ENCODE assay signal across 26 mouse cellular contexts in genomic region chr7:99171730-99172463, GRCm38 (mm10). TPM values are rescaled to one million over a fixed set of nuclear protein-coding genes. Genes with fewer than 3 reads are reported as not detected.
DNase-seq lines count a peak whose midpoint lies in the region; ATAC-seq and TF ChIP-seq lines count a peak whose summit lies in the region.
"Had no signal": no experiment of that assay in that cellular context is flagged by ENCODE, and none has a peak within 500 bp of the region (broad histone marks: within the 10 kb centered on the region; RNA-seq: fewer than 3 reads in every experiment).

No protein-coding gene starts in this region.

- H3K9me3 ChIP-seq in heart, embryonic 10.5 days: no peaks in the 10 kb centered on the region
- H3K9me3 ChIP-seq in heart, embryonic 11.5 days (replicated peaks; ENCODE audit: control insufficient read depth, low read length): no peaks in the 10 kb centered on the region
- no peaks in the 10 kb centered on the region for H3K9me3 ChIP-seq in kidney, embryonic 16.5 days (ENCODE audit: low read length)
- H3K9me3 ChIP-seq: embryonic facial prominence, embryonic 12.5 days; forebrain, embryonic 15.5 days; heart, embryonic 15.5 days; liver, embryonic 15.5 days; lung, embryonic 15.5 days; megakaryocyte, embryonic 14.5 days; midbrain, embryonic 12.5 days; neural tube, embryonic 13.5 days had no signal

- DNase-seq in heart, embryonic 10.5 days (ENCODE audit: low spot score): no peak
- DNase-seq in kidney, adult 8-10 months: no peak
- DNase-seq in lung, postnatal 4 days: peak; percentile 3 to 17
- no peak for DNase-seq in lung, postnatal 25 days (ENCODE audit: low spot score)
- no peak for DNase-seq in spleen, postnatal 14 days (ENCODE audit: low spot score in 2 of 2)
- DNase-seq: adrenal gland, postnatal 10 days; cerebellum, adult 9-10 months; cerebellum, postnatal 36 days; embryo, embryonic 11 days; left cerebral cortex, postnatal 4 days; lung, postnatal 36 days; right cerebral cortex, postnatal 4 days; thymus, postnatal 4 days had no signal

- peak overlapping the region; percentile 18; the same call in 1 of the 2 replicates for H3K27ac ChIP-seq in heart, embryonic 10.5 days
- H3K27ac ChIP-seq in heart, embryonic 11.5 days (ENCODE audit: low read depth, low read length): no peak overlapping the region
- no peak overlapping the region for H3K27ac ChIP-seq in kidney, embryonic 16.5 days (ENCODE audit: low read length)
- H3K27ac ChIP-seq in small intestine, adult 2 months (ENCODE audit: insufficient read depth, low read depth, low read length): peak overlapping the region; percentile 62
- H3K27ac ChIP-seq: embryonic facial prominence, embryonic 12.5 days; forebrain, embryonic 15.5 days; heart, embryonic 15.5 days; hindbrain, embryonic 14.5 days; lung, embryonic 15.5 days; midbrain, embryonic 12.5 days; neural tube, embryonic 13.5 days had no signal

- peaks cover 26% of the 10 kb centered on the region for H3K4me1 ChIP-seq in heart, embryonic 10.5 days
- 0 out of 2 replicates have a peak, but pooled peaks cover 3% of the 10 kb centered on the region for H3K4me1 ChIP-seq in heart, embryonic 11.5 days (ENCODE audit: control insufficient read depth, insufficient read depth, low read length)
- H3K4me1 ChIP-seq in kidney, embryonic 16.5 days (ENCODE audit: insufficient read depth, low read length): peaks cover 22% of the 10 kb centered on the region; the same call in 1 of the 2 replicates
- H3K4me1 ChIP-seq in small intestine, adult 2 months (ENCODE audit: control insufficient read depth, insufficient read depth, insufficient read length, low read length): peaks cover 74% of the 10 kb centered on the region
- H3K4me1 ChIP-seq: embryonic facial prominence, embryonic 12.5 days; forebrain, embryonic 15.5 days; neural tube, embryonic 13.5 days had no signal

- H3K27me3 ChIP-seq in heart, embryonic 10.5 days (ENCODE audit: insufficient read depth, poor library complexity, severe bottlenecking): no peaks in the 10 kb centered on the region; the same call in 1 of the 2 replicates
- no peaks in the 10 kb centered on the region for H3K27me3 ChIP-seq in heart, embryonic 11.5 days (ENCODE audit: control insufficient read depth, insufficient read depth, low read length)
- H3K27me3 ChIP-seq in kidney, embryonic 16.5 days (ENCODE audit: insufficient read depth, low read length): no peaks in the 10 kb centered on the region
- no peaks in the 10 kb centered on the region for H3K27me3 ChIP-seq in small intestine, adult 2 months (ENCODE audit: control insufficient read depth, insufficient read depth, low read length)
- H3K27me3 ChIP-seq: embryonic facial prominence, embryonic 12.5 days; forebrain, embryonic 15.5 days; heart, embryonic 15.5 days; liver, embryonic 15.5 days; lung, embryonic 15.5 days; midbrain, embryonic 12.5 days; neural tube, embryonic 13.5 days had no signal

- no peak for ATAC-seq in heart, embryonic 11.5 days (replicated peaks; ENCODE audit: insufficient number of reproducible peaks, low FRiP score, low TSS enrichment)
- no peak for ATAC-seq in kidney, embryonic 16.5 days (ENCODE audit: low FRiP score, low TSS enrichment)
- ATAC-seq: forebrain, embryonic 15.5 days; inflammation-experienced regulatory T-cells, adult 6 months had no signal

- H3K4me2 ChIP-seq in heart, embryonic 11.5 days: no peak overlapping the region
- H3K4me2 ChIP-seq in kidney, embryonic 16.5 days (replicated peaks; ENCODE audit: low read depth, low read length): no peak overlapping the region
- H3K4me2 ChIP-seq: embryonic facial prominence, embryonic 12.5 days; forebrain, embryonic 15.5 days; heart, embryonic 15.5 days; hindbrain, embryonic 14.5 days; liver, embryonic 15.5 days; lung, embryonic 15.5 days; midbrain, embryonic 12.5 days; neural tube, embryonic 13.5 days had no signal

- H3K36me3 ChIP-seq in heart, embryonic 10.5 days: no peaks in the 10 kb centered on the region
- no peaks in the 10 kb centered on the region for H3K36me3 ChIP-seq in heart, embryonic 11.5 days (ENCODE audit: control insufficient read depth, insufficient read depth, low read length)
- H3K36me3 ChIP-seq in kidney, embryonic 16.5 days (ENCODE audit: insufficient read depth, low read length): no peaks in the 10 kb centered on the region
- H3K36me3 ChIP-seq in small intestine, adult 2 months (ENCODE audit: control insufficient read depth, insufficient read depth, low read length): peaks cover 27% of the 10 kb centered on the region
- H3K36me3 ChIP-seq: embryonic facial prominence, embryonic 12.5 days; forebrain, embryonic 15.5 days; heart, embryonic 15.5 days; lung, embryonic 15.5 days; midbrain, embryonic 12.5 days; neural tube, embryonic 13.5 days had no signal

- WGBS in heart, embryonic 10.5 days: 49% methylated on average over 10 of the region's 10 CpGs
- WGBS in heart, embryonic 11.5 days (ENCODE audit: insufficient replicate concordance): 52% methylated on average over 10 of the region's 10 CpGs
- 45% methylated on average over 10 of the region's 10 CpGs for WGBS in kidney, embryonic 16.5 days
- 80% methylated on average over 10 of the region's 10 CpGs for WGBS in small intestine, adult 2 months

- no peak overlapping the region for H3K9ac ChIP-seq in heart, embryonic 11.5 days (ENCODE audit: low read depth, low read length)
- H3K9ac ChIP-seq in kidney, embryonic 16.5 days (replicated peaks; ENCODE audit: low read length): 0 out of 2 replicates have a peak overlapping the region, but pooled peaks have one; percentile 5
- H3K9ac ChIP-seq: embryonic facial prominence, embryonic 12.5 days; forebrain, embryonic 15.5 days; heart, embryonic 15.5 days; hindbrain, embryonic 14.5 days; liver, embryonic 15.5 days; lung, embryonic 15.5 days; midbrain, embryonic 12.5 days; neural tube, embryonic 13.5 days had no signal

- no peak for TF ChIP-seq CTCF in small intestine, adult 2 months (IDR thresholded peaks at IDR 0.05; ENCODE audit: extremely low read depth, insufficient read length, insufficient replicate concordance, low read depth, low read length)

- TF ChIP-seq POLR2A in small intestine, adult 2 months (IDR thresholded peaks at IDR 0.05; ENCODE audit: low read depth, low read length): peak; percentile 26; the same call in 1 of the 2 replicates

- H3K4me3 ChIP-seq in heart, embryonic 10.5 days: no peak overlapping the region
- H3K4me3 ChIP-seq in heart, embryonic 11.5 days (ENCODE audit: low read depth, low read length): no peak overlapping the region
- no peak overlapping the region for H3K4me3 ChIP-seq in kidney, embryonic 16.5 days (ENCODE audit: low read length)
- H3K4me3 ChIP-seq in small intestine, adult 2 months (ENCODE audit: low read depth, low read length): no peak overlapping the region
- H3K4me3 ChIP-seq: embryonic facial prominence, embryonic 12.5 days; forebrain, embryonic 15.5 days; heart, embryonic 15.5 days; liver, embryonic 15.5 days; lung, embryonic 15.5 days; megakaryocyte, embryonic 14.5 days; midbrain, embryonic 12.5 days; neural tube, embryonic 13.5 days had no signal

RNA-seq across cellular contexts. Expression of gene Dgat2, which starts 10.6 kb away (rescaled TPM):
- polyA plus RNA-seq in heart, embryonic 10.5 days (2016; fragmentation: Nextera tagmentation; extraction: Ambion mirVana): 12.5 and 24.3 TPM in 2 replicates
- polyA plus RNA-seq in heart, embryonic 11.5 days (2014; fragmentation: Nextera tagmentation; extraction: Ambion mirVana): 8.4 and 8.7 TPM in 2 replicates
- polyA plus RNA-seq in kidney, embryonic 16.5 days (2015; fragmentation: Nextera tagmentation; extraction: Ambion mirVana): 41.6 and 43.4 TPM in 2 replicates
- 159 and 234 TPM in 2 replicates for polyA plus RNA-seq in small intestine, adult 2 months (2012; rRNA removed)

RNA-seq across cellular contexts. Expression of gene Uvrag, which starts 31.0 kb away (rescaled TPM):
- 15.2 and 17.0 TPM in 2 replicates for polyA plus RNA-seq in heart, embryonic 10.5 days (2016; fragmentation: Nextera tagmentation; extraction: Ambion mirVana)
- polyA plus RNA-seq in heart, embryonic 11.5 days (2014; fragmentation: Nextera tagmentation; extraction: Ambion mirVana): 14.5 and 16.7 TPM in 2 replicates
- polyA plus RNA-seq in kidney, embryonic 16.5 days (2015; fragmentation: Nextera tagmentation; extraction: Ambion mirVana): 16.6 and 18.7 TPM in 2 replicates
- 14.8 and 28.2 TPM in 2 replicates for polyA plus RNA-seq in small intestine, adult 2 months (2012; rRNA removed)

Comparison
In these comparisons a context has a peak if more than half of its experiments do, and no peak if none do; other contexts are left out.
1. DNase-seq: peak in lung, postnatal 4 days (2 of 2); none in heart, embryonic 10.5 days (single experiment), kidney, adult 8-10 months (0 of 2), lung, postnatal 25 days (single experiment) and spleen, postnatal 14 days (0 of 2).
2. H3K27ac ChIP-seq: peak in heart, embryonic 10.5 days (single experiment) and small intestine, adult 2 months (single experiment); none in heart, embryonic 11.5 days (single experiment) and kidney, embryonic 16.5 days (single experiment).